Mouse (Mus musculus): Measurements from ENCODE around the gene Zfp423.

DNA sequence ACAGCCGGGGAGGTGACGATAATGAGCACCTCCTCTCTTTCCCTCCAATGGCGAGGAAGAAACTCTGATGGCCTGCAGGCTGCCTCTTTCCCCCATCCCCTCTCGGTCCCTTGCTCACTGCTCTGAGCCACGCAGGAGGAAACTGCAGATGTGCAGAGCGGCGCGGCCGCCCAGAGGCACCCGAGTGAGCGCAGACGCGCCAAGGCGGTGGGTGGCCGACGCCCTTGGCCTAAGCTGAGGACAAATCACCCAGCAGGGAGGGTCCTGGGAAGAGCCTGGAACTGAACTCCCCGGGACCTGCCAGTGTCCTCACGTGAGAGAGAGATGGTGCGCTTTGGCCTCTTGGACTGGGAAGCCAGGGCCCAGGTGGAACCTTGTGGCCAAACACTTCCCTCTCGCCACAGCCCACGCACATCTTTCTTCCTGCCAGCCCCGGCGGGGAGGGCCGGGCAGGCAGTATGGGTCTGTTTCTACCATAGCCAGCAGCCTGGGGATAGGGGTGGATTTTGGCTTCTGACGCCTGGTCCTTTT lies 296.5 kb downstream of the Zfp423 start:
- TF ChIP-seq POLR2A (IDR thresholded peaks at IDR 0.05; ENCODE audit: insufficient read depth, low read depth, low read length) (no peak), CTCF (IDR thresholded peaks at IDR 0.05; ENCODE audit: insufficient read depth, low read depth, low read length) (no peak)
